Mouse (Mus musculus) liver, adult 2 months (tissue): ENCODE results near the gene Epha4.

Source experiments
- CTCF ChIP-seq: fragments of 200-500 bp; IDR thresholded peaks from 2 replicates; pipeline ENCODE4 v1.5.1; 2011; ENCODE audit warnings: low read depth, low read length, control low read depth
- POLR2A ChIP-seq: fragments of 200-500 bp; IDR thresholded peaks from 2 replicates; pipeline ENCODE4 v1.6.1; 2011; ENCODE audit warnings: low read length, control low read depth; ENCODE audit not compliant: insufficient read depth; ENCODE audit errors: extremely low read depth

DNA sequence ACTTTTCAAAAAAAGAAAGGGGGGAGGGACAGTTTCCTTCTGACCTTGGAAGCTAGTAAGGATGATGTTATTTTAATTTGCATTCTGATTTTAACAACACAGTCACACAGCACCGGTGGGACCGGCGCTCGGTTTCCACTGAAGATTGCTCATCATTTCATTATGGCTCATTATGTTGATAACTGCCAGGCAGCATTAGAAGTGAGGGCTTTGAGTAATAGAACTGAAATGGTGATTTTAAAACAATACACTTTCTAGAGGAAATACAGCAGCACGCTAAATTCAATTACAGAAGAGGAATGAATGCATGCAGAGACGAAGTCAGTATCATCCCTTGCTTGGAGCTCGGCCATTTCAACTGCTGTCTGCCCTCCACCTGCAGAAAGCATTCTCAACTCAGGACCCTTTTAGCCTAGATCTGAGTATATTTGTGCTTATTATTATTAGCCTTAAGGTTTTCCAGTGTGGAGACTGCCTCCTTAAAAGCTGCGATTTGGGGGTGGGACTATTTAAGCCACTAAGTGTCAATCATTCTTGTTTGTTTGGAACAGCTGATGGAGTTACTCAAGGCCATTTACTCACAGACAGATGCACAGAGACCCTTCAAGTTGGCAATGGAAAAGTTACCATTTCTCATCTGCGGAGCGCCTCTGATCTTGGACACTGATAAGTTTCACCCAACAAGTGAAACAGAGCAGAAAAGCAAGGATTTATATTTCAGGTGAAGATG, 76.8 kb downstream of the Epha4 start:
- TF ChIP-seq POLR2A: no peak
- TF ChIP-seq CTCF: no peak
